Mouse (Mus musculus): ENCODE measurements around the gene Ceacam1.

Gene Ceacam1

GRCm38 (mm10) chr7:25412833-25413441, 64.5 kb downstream of the Ceacam1 start, which contains the start of gene Cxcl17:
TSS of gene Cxcl17 (minus strand) at chr7:25412886.
- in situ Hi-C loops (cut with MboI, MseI) = no loop called here

- in situ Hi-C loops (cut with MboI, MseI) = no loop called here
Measured at GRCm38 (mm10) chr7:25411861-25412260, 65.5 kb downstream of the Ceacam1 start.

All from T-helper 1 cell (primary cell).